Mouse (Mus musculus): Measurements from ENCODE around the gene Taar9. TPM values are rescaled to one million over a fixed set of nuclear protein-coding genes. Genes with fewer than 3 reads are reported as not detected.
"Not testable (repeated sequence)": the region's sequence is repeated elsewhere in the genome, so short reads cannot be mapped to it uniquely, and the experiment has no call there.

Gene Taar9
- polyA plus RNA-seq, 1 experiment from 2014 or later, result not detected

GRCm38 (mm10) chr10:24097010-24097409 is 12.3 kb downstream of the Taar9 start:
- H3K9me3 ChIP-seq (ENCODE audit: low read depth, low read length); H3K36me3 ChIP-seq (ENCODE audit: insufficient read depth); ATAC-seq (ENCODE audit: insufficient read depth); H3K4me1 ChIP-seq (ENCODE audit: insufficient read depth); H3K4me2 ChIP-seq; DNase-seq; H3K27ac ChIP-seq (ENCODE audit: low read depth); H3K4me3 ChIP-seq (ENCODE audit: low read depth, low read length); H3K9ac ChIP-seq; H3K27me3 ChIP-seq (ENCODE audit: insufficient read depth, low read length): not testable (repeated sequence)
- 21% methylated on average over 2 of the region's 2 CpGs for WGBS

GRCm38 (mm10) chr10:24092194-24092593 is 17.1 kb downstream of the Taar9 start, which contains the start of gene Taar8b:
TSS of gene Taar8b (minus strand) at chr10:24092294.
- H3K27ac ChIP-seq (ENCODE audit: low read depth), result no peak within 1 kb of the TSS
- WGBS, result 62% methylated on average over 2 of the region's 2 CpGs

GRCm38 (mm10) chr10:24087168-24087567 is 22.2 kb downstream of the Taar9 start:
- Histone ChIP-seq H3K9me3 (ENCODE audit: low read depth, low read length) (no peaks in the 10 kb centered on the region), H3K4me2 (no peak overlapping the region), H3K4me1 (ENCODE audit: insufficient read depth) (no peaks in the 10 kb centered on the region), H3K9ac (no peak overlapping the region), H3K27ac (ENCODE audit: low read depth) (no peak overlapping the region), H3K27me3 (ENCODE audit: insufficient read depth, low read length) (no peaks in the 10 kb centered on the region), H3K36me3 (ENCODE audit: insufficient read depth) (no peaks in the 10 kb centered on the region), H3K4me3 (ENCODE audit: low read depth, low read length) (no peak overlapping the region)
- TF ChIP-seq CTCF (IDR thresholded peaks at IDR 0.05; ENCODE audit: low read depth), result no peak
- ATAC-seq (ENCODE audit: insufficient read depth) (no peak), DNase-seq (no peak)
- 83% methylated on average over 2 of the region's 2 CpGs for WGBS

More at GRCm38 (mm10) chr10:24092194-24092593, 17.1 kb downstream of the Taar9 start, which contains the start of gene Taar8b:
- no peak for ATAC-seq (ENCODE audit: insufficient read depth)
- DNase-seq, result no peak
- H3K9me3 ChIP-seq (ENCODE audit: low read depth, low read length), result no peaks in the 10 kb centered on the region
- no peaks in the 10 kb centered on the region for H3K4me1 ChIP-seq (ENCODE audit: insufficient read depth)
- no peaks in the 10 kb centered on the region for H3K36me3 ChIP-seq (ENCODE audit: insufficient read depth)
- TF ChIP-seq CTCF (IDR thresholded peaks at IDR 0.05; ENCODE audit: low read depth), result no peak
- H3K4me2 ChIP-seq, result no peak within 1 kb of the TSS
- no peaks in the 10 kb centered on the region for H3K27me3 ChIP-seq (ENCODE audit: insufficient read depth, low read length)
- no peak within 1 kb of the TSS for H3K4me3 ChIP-seq (ENCODE audit: low read depth, low read length)
- H3K9ac ChIP-seq, result no peak within 1 kb of the TSS

- Histone ChIP-seq H3K9me3 (ENCODE audit: low read depth, low read length) (no peaks in the 10 kb centered on the region), H3K4me1 (ENCODE audit: insufficient read depth) (no peaks in the 10 kb centered on the region), H3K4me2 (no peak overlapping the region), H3K36me3 (ENCODE audit: insufficient read depth) (no peaks in the 10 kb centered on the region), H3K4me3 (ENCODE audit: low read depth, low read length) (no peak overlapping the region), H3K9ac (no peak overlapping the region), H3K27me3 (ENCODE audit: insufficient read depth, low read length) (no peaks in the 10 kb centered on the region), H3K27ac (ENCODE audit: low read depth) (no peak overlapping the region)
- ATAC-seq (ENCODE audit: insufficient read depth), result no peak
- DNase-seq, result peak; percentile 28
- no peak for TF ChIP-seq CTCF (IDR thresholded peaks at IDR 0.05; ENCODE audit: low read depth)
- WGBS, result 56% methylated on average over 5 of the region's 5 CpGs
Measured at GRCm38 (mm10) chr10:24086555-24086954, 22.8 kb downstream of the Taar9 start.

- Histone ChIP-seq H3K27me3 (ENCODE audit: insufficient read depth, low read length) (no peaks in the 10 kb centered on the region), H3K9ac (no peak overlapping the region), H3K36me3 (ENCODE audit: insufficient read depth) (no peaks in the 10 kb centered on the region), H3K4me3 (ENCODE audit: low read depth, low read length) (no peak overlapping the region), H3K4me1 (ENCODE audit: insufficient read depth) (no peaks in the 10 kb centered on the region), H3K9me3 (ENCODE audit: low read depth, low read length) (no peaks in the 10 kb centered on the region), H3K4me2 (no peak overlapping the region), H3K27ac (ENCODE audit: low read depth) (no peak overlapping the region)
- 59% methylated on average over 5 of the region's 5 CpGs for WGBS
- DNase-seq, result no peak
- no peak for ATAC-seq (ENCODE audit: insufficient read depth)
- TF ChIP-seq CTCF (IDR thresholded peaks at IDR 0.05; ENCODE audit: low read depth), result no peak
Measured at GRCm38 (mm10) chr10:24085936-24086335, 23.4 kb downstream of the Taar9 start.

GRCm38 (mm10) chr10:24080166-24080565 is 29.2 kb downstream of the Taar9 start:
- peak; percentile 63 for TF ChIP-seq CTCF (IDR thresholded peaks at IDR 0.05; ENCODE audit: low read depth)
- no peak overlapping the region for H3K9ac ChIP-seq
- H3K4me1 ChIP-seq (ENCODE audit: insufficient read depth), result no peaks in the 10 kb centered on the region
- no peaks in the 10 kb centered on the region for H3K27me3 ChIP-seq (ENCODE audit: insufficient read depth, low read length)
- 33% methylated on average over 3 of the region's 3 CpGs for WGBS
- H3K4me3 ChIP-seq (ENCODE audit: low read depth, low read length), result no peak overlapping the region
- H3K4me2 ChIP-seq, result no peak overlapping the region
- no peaks in the 10 kb centered on the region for H3K9me3 ChIP-seq (ENCODE audit: low read depth, low read length)
- DNase-seq (peak; percentile 83), ATAC-seq (ENCODE audit: insufficient read depth) (no peak)
- no peak overlapping the region for H3K27ac ChIP-seq (ENCODE audit: low read depth)
- no peaks in the 10 kb centered on the region for H3K36me3 ChIP-seq (ENCODE audit: insufficient read depth)

GRCm38 (mm10) chr10:24076200-24076599 is 33.1 kb downstream of the Taar9 start, which contains the start of gene Taar8a:
TSS of gene Taar8a (plus strand) at chr10:24076500.
- DNase-seq; H3K4me1 ChIP-seq (ENCODE audit: insufficient read depth); H3K9me3 ChIP-seq (ENCODE audit: low read depth, low read length); ATAC-seq (ENCODE audit: insufficient read depth); H3K4me2 ChIP-seq; H3K36me3 ChIP-seq (ENCODE audit: insufficient read depth); H3K27ac ChIP-seq (ENCODE audit: low read depth); H3K9ac ChIP-seq; H3K27me3 ChIP-seq (ENCODE audit: insufficient read depth, low read length); H3K4me3 ChIP-seq (ENCODE audit: low read depth, low read length): not testable (repeated sequence)
- WGBS, result 84% methylated on average over 2 of the region's 4 CpGs

- H3K27ac ChIP-seq (ENCODE audit: low read depth); H3K9ac ChIP-seq; H3K4me1 ChIP-seq (ENCODE audit: insufficient read depth); ATAC-seq (ENCODE audit: insufficient read depth); DNase-seq; H3K4me3 ChIP-seq (ENCODE audit: low read depth, low read length); H3K36me3 ChIP-seq (ENCODE audit: insufficient read depth); H3K9me3 ChIP-seq (ENCODE audit: low read depth, low read length); H3K4me2 ChIP-seq; H3K27me3 ChIP-seq (ENCODE audit: insufficient read depth, low read length): not testable (repeated sequence)
- WGBS, result 22% methylated on average over 2 of the region's 2 CpGs
Measured at GRCm38 (mm10) chr10:24074751-24075150, 34.6 kb downstream of the Taar9 start.

All from lung, embryonic 14.5 days (tissue).